Mouse (Mus musculus): ENCODE measurements around the gene Nr2c2ap.

The Nr2c2ap gene

GRCm38 (mm10) chr8:70118726-70119700 is 12.1 kb upstream of the Nr2c2ap start:
- peak; percentile 33 to 63 for DNase-seq (ENCODE audit: low spot score in 2 of 2)

DNA sequence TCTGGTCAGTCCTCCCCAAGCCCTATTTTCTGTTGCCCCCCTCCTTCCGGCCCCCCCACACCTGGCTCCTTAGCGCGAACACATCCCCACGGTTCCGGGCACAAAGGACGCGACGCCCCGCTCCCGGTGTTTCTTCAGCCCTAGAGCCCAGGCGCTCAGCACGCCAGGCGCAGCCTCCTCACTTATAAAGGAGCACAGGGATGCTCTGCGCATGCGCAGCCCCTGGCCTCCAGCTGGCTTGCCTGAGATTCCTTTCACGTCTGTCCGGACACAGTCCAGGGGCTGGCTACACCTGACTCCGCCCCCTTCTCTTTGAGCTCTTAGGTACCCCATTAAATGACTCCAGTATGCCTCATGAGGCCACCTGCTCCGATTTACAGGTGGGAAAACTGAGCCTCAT is 10.5 kb upstream of the Nr2c2ap start, which contains the start of gene Ncan:
TSS of gene Ncan (minus strand) at position 207 of the 400 bp plus-strand sequence.
- peak; percentile 88 to 92 for DNase-seq (ENCODE audit: low spot score in 2 of 2)

GRCm38 (mm10) chr8:70122863-70123262 is 8.3 kb upstream of the Nr2c2ap start:
- no peak for DNase-seq (ENCODE audit: low spot score in 2 of 2)

DNA sequence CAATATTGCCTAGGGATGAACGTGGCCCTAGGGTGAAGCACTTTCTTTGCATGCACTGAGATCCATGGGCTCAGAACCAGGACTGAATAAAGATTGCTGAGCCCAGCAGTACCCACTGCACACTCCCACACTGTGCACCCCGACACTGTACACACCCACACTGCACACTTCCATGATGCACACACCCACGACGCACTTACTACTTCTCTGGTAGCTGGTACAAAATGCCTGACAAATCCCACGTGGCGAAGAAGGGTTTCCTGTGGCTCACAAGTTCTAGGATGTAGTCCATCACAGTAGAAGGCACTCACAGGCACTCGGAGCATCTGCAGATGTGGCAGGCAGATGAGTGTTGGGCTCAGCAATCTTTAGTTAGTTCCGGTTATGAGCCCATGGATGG is 6.1 kb upstream of the Nr2c2ap start:
- no peak for DNase-seq (ENCODE audit: low spot score in 2 of 2)

GRCm38 (mm10) chr8:70128435-70128834 is 2.7 kb upstream of the Nr2c2ap start:
- peak in 1 of 2 experiments; percentile 42 for DNase-seq (ENCODE audit: low spot score in 2 of 2)

DNA sequence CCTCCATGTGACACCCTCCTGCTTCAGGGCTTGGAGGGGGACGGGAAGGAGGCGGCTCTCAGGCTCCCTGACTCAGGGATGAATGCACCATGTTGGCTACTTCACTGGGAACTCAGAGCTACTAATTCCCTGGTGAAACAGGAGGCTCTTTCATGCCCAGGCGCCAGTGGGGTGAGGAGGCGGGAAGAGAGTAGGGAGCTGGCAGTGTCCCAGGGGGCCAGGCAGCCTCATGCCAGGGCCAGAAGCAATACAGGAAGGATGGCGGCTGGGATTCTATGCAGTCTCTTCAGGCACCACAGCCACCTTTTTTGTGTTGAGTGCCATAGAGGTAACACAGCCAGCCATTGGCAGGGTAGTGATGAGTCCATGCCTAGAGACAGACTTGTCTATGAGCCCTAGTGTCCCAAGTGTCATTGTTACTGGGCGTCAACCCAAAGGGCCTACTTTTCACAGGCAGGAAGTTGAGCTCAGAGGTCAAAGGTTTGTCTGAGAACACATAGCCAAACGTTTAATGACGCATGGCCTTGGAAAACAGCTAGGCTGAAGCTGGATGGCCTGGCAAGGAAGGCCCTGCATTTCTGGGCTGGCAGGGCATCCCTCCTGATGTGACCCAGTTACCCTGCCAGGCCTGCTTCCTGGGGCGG is 1.7 kb upstream of the Nr2c2ap start:
- peak; percentile 40 to 48 for DNase-seq (ENCODE audit: low spot score in 2 of 2)

DNA sequence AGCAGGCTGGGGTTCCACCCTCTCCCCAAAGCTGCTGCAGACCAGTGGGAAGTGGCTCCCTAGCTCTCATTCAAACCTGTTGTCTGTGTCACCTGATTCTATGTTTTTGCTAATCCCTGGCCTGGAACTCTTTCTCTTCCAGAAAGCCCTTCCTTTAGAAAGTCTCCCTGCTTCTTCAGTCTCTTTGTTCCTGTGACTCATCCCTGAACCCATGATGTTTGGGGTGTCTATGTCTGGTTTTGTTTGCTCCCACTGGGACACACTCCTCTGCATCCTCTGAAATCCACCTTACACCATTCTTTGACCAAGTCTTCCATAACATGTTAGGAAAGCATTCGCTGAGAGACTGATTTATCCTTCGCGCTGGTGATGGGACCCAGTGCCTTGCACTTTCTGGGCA is 1.1 kb upstream of the Nr2c2ap start:
- DNase-seq (ENCODE audit: low spot score in 2 of 2) = no peak

- DNase-seq (ENCODE audit: low spot score in 2 of 2) = no peak
Measured at GRCm38 (mm10) chr8:70134086-70134485, 3.0 kb downstream of the Nr2c2ap start.

DNA sequence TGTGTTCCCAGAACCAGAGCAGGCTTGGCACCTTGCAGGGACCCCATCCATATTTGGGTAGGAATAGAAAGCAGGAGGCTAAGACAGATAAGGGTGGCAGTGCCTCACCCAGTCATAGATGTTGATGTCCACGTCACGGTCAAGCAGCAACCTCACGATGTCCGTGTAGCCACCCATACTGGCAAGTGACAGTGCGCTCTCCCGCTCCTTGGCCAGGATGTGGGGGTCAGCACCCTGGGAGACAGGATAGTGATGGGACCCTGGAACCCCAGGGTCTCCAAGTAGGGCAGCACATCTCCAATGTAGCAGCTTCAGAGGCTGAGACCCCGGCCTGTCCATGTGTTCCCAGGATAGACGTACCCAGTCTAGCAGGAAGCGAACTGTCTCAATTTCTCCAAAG is 3.8 kb downstream of the Nr2c2ap start:
- no peak for DNase-seq (ENCODE audit: low spot score in 2 of 2)

GRCm38 (mm10) chr8:70136591-70136990 is 5.5 kb downstream of the Nr2c2ap start:
- no peak for DNase-seq (ENCODE audit: low spot score in 2 of 2)

GRCm38 (mm10) chr8:70137890-70138289 is 6.8 kb downstream of the Nr2c2ap start:
- no peak for DNase-seq (ENCODE audit: low spot score in 2 of 2)

DNA sequence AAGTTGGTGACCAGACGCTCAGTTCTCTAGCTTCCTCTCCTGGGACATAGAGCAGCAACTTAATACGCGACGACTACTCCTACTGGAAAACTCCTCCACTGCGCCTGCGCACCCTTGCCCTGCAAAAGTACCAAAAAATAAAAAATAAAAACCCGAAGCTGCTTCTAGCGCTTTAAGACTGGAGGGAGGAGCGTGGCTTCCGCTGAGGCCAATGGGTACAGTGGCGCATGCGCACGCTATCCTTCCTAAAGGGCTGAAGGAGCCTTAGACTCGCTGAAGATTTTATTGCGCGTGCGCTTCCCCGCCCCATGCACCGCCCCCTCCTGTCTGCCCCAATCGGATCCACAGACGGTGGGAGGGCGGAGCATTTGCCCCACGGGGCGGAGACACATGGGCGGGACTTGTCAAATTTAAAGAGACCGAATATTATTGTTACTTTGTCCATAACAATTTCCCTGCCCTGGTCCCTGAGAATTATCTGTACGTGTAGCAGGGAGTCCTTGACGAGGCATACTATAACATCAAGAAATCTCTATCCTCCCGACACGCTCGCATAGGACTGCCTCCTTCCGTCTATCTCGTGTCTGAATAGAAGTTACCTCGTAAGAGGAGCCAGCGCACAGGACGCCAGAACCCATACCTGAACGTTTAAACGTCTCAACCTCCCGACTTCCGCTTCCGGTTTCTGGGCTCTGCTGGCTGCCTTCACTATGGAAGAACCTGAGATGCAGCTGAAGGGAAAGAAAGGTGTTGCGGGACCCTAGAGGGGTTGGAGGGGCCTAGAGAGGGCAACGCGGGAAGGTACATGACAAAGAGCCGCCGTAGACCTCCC is 8.1 kb downstream of the Nr2c2ap start, which contains the start of the genes Rfxank, Borcs8 and Mef2b:
TSS of gene Rfxank (minus strand) at position 129 of the 832 bp plus-strand sequence.
TSS of gene Borcs8 (plus strand) at position 474 of the 832 bp plus-strand sequence.
TSS of gene Mef2b (plus strand) at position 686 of the 832 bp plus-strand sequence.
- peak; percentile 93 to 95 for DNase-seq (ENCODE audit: low spot score in 2 of 2)

- DNase-seq (ENCODE audit: low spot score in 2 of 2) = no peak
Measured at GRCm38 (mm10) chr8:70139981-70140380, 8.8 kb downstream of the Nr2c2ap start.

GRCm38 (mm10) chr8:70147678-70148607 is 16.8 kb downstream of the Nr2c2ap start:
- DNase-seq (ENCODE audit: low spot score in 2 of 2) = no peak

DNA sequence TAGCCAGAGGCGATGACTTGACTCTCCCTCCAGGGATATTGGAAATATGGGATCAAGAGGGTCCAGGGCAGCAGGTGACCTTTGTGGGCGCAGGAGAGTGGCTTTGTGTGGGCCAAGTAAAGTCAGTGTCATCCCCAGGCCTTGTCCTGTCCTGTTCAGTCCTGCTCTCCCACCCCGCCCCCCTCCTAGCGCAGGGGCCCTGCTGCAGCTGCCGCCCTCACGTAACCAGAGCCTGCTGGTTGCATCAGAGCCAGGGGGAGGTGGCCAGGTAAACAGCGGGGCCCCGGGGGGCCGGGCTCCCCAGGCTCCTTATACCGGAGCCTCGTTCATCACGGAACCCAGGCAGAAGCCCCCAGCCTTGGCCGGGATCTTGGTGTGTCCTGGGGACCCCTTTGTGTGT is 19.0 kb downstream of the Nr2c2ap start:
- no peak for DNase-seq (ENCODE audit: low spot score in 2 of 2)

DNA sequence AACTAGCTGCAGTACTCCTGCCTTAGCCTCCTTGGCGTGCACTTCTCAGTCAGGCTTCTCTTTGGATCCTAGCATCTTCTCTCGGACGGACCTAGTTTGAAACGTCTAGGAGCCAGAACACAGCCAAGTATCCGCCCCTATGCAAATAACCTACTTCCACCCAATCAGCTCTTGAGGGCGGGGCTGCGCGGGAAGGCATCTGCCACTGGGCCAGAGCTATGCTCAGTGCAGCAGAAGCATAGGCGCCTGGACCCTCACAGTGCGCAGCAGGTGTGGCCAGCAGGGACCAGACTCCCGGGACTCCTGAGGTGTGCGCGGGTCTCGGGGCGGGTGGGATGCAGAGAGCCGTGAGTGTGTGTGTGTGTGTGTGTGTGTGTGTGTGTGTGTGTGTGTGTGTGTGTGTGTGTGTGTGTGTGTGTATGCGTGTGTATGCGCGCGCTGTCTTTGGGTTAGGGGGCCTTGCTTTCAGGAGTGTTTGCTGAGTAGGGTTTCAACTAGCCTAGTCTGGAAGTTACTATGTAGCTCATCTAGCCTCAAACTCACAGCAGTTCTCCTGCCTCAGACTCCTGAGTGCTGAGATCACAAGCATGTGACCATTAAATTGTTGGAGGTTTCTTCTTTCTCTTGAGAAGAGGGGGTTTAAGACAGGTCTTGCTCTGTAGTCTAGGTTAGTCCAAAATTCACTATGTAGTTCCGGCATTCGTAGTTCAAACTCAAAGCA is 21.6 kb downstream of the Nr2c2ap start:
- DNase-seq (ENCODE audit: low spot score in 2 of 2) = peak in 1 of 2 experiments; percentile 22

- DNase-seq (ENCODE audit: low spot score in 2 of 2) = no peak
Measured at GRCm38 (mm10) chr8:70157240-70157800, 26.2 kb downstream of the Nr2c2ap start.

GRCm38 (mm10) chr8:70158069-70158853 is 27.1 kb downstream of the Nr2c2ap start:
- peak; percentile 28 to 57 for DNase-seq (ENCODE audit: low spot score in 2 of 2)

DNA sequence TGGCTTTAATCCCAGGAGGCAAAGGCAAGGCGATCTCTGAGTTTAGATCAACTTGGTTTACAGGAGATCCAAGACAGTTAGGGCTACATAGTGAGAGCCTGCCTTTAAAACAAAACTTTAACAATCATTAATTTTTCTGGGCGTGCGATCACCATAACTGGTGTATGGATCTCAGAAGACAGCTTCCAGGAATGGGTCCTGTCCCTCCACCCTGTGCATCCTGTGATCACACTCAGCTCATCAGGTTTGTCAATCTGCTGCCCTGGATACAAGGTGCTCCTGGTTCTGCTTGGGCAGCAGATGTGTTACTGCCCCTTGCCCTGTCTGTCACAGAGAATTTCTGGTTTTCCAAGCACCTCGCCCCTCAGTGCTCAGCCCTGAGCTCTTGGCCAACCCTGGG is 28.1 kb downstream of the Nr2c2ap start:
- no peak for DNase-seq (ENCODE audit: low spot score in 2 of 2)
